Mouse (Mus musculus) kidney, adult 2 months (tissue): ENCODE data around the gene A730015C16Rik. TPM values are rescaled to one million over a fixed set of nuclear protein-coding genes. Genes with fewer than 3 reads are reported as not detected.

ENCODE experiments used
- DNase-seq: peaks from one replicate; pipeline ENCODE4 v3.0.0; 2021
- H3K27ac ChIP-seq: fragments of 200-500 bp; 2 replicates; pipeline ENCODE4 v1.5.1; 2012; ENCODE audit warnings: low read depth, low read length, control low read depth, inconsistent platforms; ENCODE audit not compliant: insufficient read depth
- H3K27me3 ChIP-seq: fragments of 200-500 bp; replicated peaks from 2 replicates; pipeline ENCODE4 v1.6.1; 2012; ENCODE audit warnings: mild to moderate bottlenecking, moderate library complexity, low read length, inconsistent platforms; ENCODE audit not compliant: control insufficient read depth, insufficient read depth
- H3K36me3 ChIP-seq: fragments of 200-500 bp; 2 replicates; pipeline ENCODE4 v1.6.1; 2012; ENCODE audit warnings: mild to moderate bottlenecking, moderate library complexity, low read length, inconsistent platforms; ENCODE audit not compliant: control insufficient read depth, insufficient read depth
- H3K4me1 ChIP-seq: fragments of 200-500 bp; 2 replicates; pipeline ENCODE4 v1.6.1; 2011; ENCODE audit warnings: low read length; ENCODE audit not compliant: control insufficient read depth, insufficient read depth
- H3K4me3 ChIP-seq: fragments of 200-500 bp; 2 replicates; pipeline ENCODE4 v1.5.1; 2011; ENCODE audit warnings: mild to moderate bottlenecking, low read depth, low read length, control low read depth; ENCODE audit not compliant: insufficient read depth
- CTCF ChIP-seq: fragments of 200-500 bp; conservative IDR thresholded peaks from 2 replicates; pipeline ENCODE4 v1.5.1; 2011; ENCODE audit warnings: low read depth, mild to moderate bottlenecking, control low read depth, low read length, moderate library complexity, mixed read lengths; ENCODE audit not compliant: insufficient read depth, insufficient read length
- POLR2A ChIP-seq: fragments of 200-500 bp; IDR thresholded peaks from one replicate; pipeline ENCODE4 v1.6.1; 2011; ENCODE audit warnings: low read depth, low read length, control low read depth
- WGBS: fragments of 180-500 bp; shearing (Covaris S2); methylation state at CpG from one replicate; pipeline ENCODE4 v1.1.7; 2018; 5-methylcytosine and 5-hydroxymethylcytosine counted together
- polyA plus RNA-seq: library from polyadenylated mRNA; depleted of rRNA; stranded (reverse); fragments of >200 nt; gene quantifications from 2 replicates; pipeline ENCODE4 v1.2.3, GENCODE M21; 2012; rRNA removed

Gene A730015C16Rik
- 0.15 TPM in 1 of 2 replicates, not detected in the other for polyA plus RNA-seq

- H3K27me3 ChIP-seq, result no peaks in the 10 kb centered on the region
- H3K4me3 ChIP-seq, result peak within 1 kb of the TSS; percentile 99
- TF ChIP-seq CTCF, result no peak
- TF ChIP-seq POLR2A, result no peak
- peaks cover 9% of the 10 kb centered on the region for H3K4me1 ChIP-seq
- DNase-seq, result no peak
- H3K27ac ChIP-seq, result peak within 1 kb of the TSS; percentile 87
- 2% methylated on average over 20 of the region's 20 CpGs for WGBS
- no peaks in the 10 kb centered on the region; the same call in 1 of the 2 replicates for H3K36me3 ChIP-seq
Measured at GRCm38 (mm10) chr4:108848505-108848848, at the start of gene A730015C16Rik. Gene A730015C16Rik, minus strand, starts transcription at chr4:108848619.

GRCm38 (mm10) chr4:108890876-108891275 lies 42.5 kb upstream of the A730015C16Rik start:
- no peaks in the 10 kb centered on the region; the same call in 1 of the 2 replicates for H3K27me3 ChIP-seq
- 90% methylated on average over 6 of the region's 6 CpGs for WGBS
- H3K36me3 ChIP-seq, result no peaks in the 10 kb centered on the region
- no peaks in the 10 kb centered on the region for H3K4me1 ChIP-seq
- no peak overlapping the region for H3K27ac ChIP-seq
- DNase-seq, result no peak
- no peak overlapping the region for H3K4me3 ChIP-seq
- TF ChIP-seq POLR2A, result no peak
- no peak for TF ChIP-seq CTCF

- no peaks in the 10 kb centered on the region for H3K4me1 ChIP-seq
- no peak overlapping the region for H3K4me3 ChIP-seq
- H3K27ac ChIP-seq, result no peak overlapping the region
- H3K36me3 ChIP-seq, result no peaks in the 10 kb centered on the region
- DNase-seq, result no peak
- H3K27me3 ChIP-seq, result no peaks in the 10 kb centered on the region
- WGBS, result 90% methylated on average over 4 of the region's 4 CpGs
- TF ChIP-seq CTCF (no peak), POLR2A (no peak)
Measured at GRCm38 (mm10) chr4:108887456-108887855, 39.0 kb upstream of the A730015C16Rik start.

- Histone ChIP-seq H3K4me3 (no peak overlapping the region), H3K27ac (no peak overlapping the region), H3K4me1 (no peaks in the 10 kb centered on the region), H3K36me3 (no peaks in the 10 kb centered on the region), H3K27me3 (peaks cover 2% of the 10 kb centered on the region; the same call in 1 of the 2 replicates)
- no peak for DNase-seq
- no peak for TF ChIP-seq POLR2A
- TF ChIP-seq CTCF, result no peak
- WGBS, result 73% methylated on average over 13 of the region's 13 CpGs
Measured at GRCm38 (mm10) chr4:108883815-108884214, 35.4 kb upstream of the A730015C16Rik start.

- 2% methylated on average over 46 of the region's 46 CpGs for WGBS
- peak; percentile 31 for DNase-seq
- H3K27ac ChIP-seq, result no peak within 1 kb of the TSS
- H3K4me1 ChIP-seq, result no peaks in the 10 kb centered on the region
- H3K4me3 ChIP-seq, result peak within 1 kb of the TSS; percentile 47; the same call in 1 of the 2 replicates
- H3K36me3 ChIP-seq, result no peaks in the 10 kb centered on the region
- peaks cover 2% of the 10 kb centered on the region; the same call in 1 of the 2 replicates for H3K27me3 ChIP-seq
- no peak for TF ChIP-seq CTCF
- no peak for TF ChIP-seq POLR2A
Measured at GRCm38 (mm10) chr4:108878963-108879822, 30.8 kb upstream of the A730015C16Rik start, which contains the start of gene Rab3b. Gene Rab3b, plus strand, starts transcription at chr4:108879063.

GRCm38 (mm10) chr4:108877901-108878300 lies 29.5 kb upstream of the A730015C16Rik start:
- Histone ChIP-seq H3K27ac (no peak overlapping the region), H3K4me1 (no peaks in the 10 kb centered on the region), H3K36me3 (no peaks in the 10 kb centered on the region), H3K4me3 (no peak overlapping the region), H3K27me3 (peaks cover 2% of the 10 kb centered on the region; the same call in 1 of the 2 replicates)
- DNase-seq, result no peak
- TF ChIP-seq POLR2A (no peak), CTCF (no peak)
- 89% methylated on average over 6 of the region's 6 CpGs for WGBS

- no peak for DNase-seq
- no peaks in the 10 kb centered on the region for H3K27me3 ChIP-seq
- TF ChIP-seq CTCF, result no peak
- TF ChIP-seq POLR2A, result no peak
- H3K4me3 ChIP-seq, result no peak overlapping the region
- 90% methylated on average over 5 of the region's 5 CpGs for WGBS
- H3K4me1 ChIP-seq, result no peaks in the 10 kb centered on the region
- no peaks in the 10 kb centered on the region for H3K36me3 ChIP-seq
- no peak overlapping the region for H3K27ac ChIP-seq
Measured at GRCm38 (mm10) chr4:108873746-108874145, 25.3 kb upstream of the A730015C16Rik start.
